Mouse (Mus musculus) liver, embryonic 14.5 days (tissue): ENCODE measurements around the gene Cul4a.

Source experiments
- CTCF ChIP-seq: IDR thresholded peaks from 2 replicates; pipeline ENCODE4 v1.5.1; 2016; ENCODE audit warnings: antibody characterized with exemption, low read depth, control low read depth
- EP300 ChIP-seq: IDR thresholded peaks from 2 replicates; pipeline ENCODE4 v1.6.1; 2016; ENCODE audit warnings: antibody characterized with exemption, low read depth

- TF ChIP-seq EP300, result no peak
- no peak for TF ChIP-seq CTCF
These were observed 6.5 kb downstream of the Cul4a start for GRCm38 (mm10) chr8:13111917-13112316.
